Mouse (Mus musculus): ENCODE measurements at regions not wholly inside any gene's neighbourhood (a gene's known extent, or its start where the extent isn't known, plus 50 kb on each side); places are given as distances from the start of the nearest gene placed in this dataset.

GRCm38 (mm10) chr2:74363255-74363654 is 216.0 kb downstream of the Lnpk start:
- DNase-seq (ENCODE audit: extremely low spot score in 1 of 2, low spot score in 1 of 2): no peak

- peak; percentile 56 to 65 for DNase-seq (ENCODE audit: extremely low spot score in 1 of 2, low spot score in 1 of 2)
Measured at GRCm38 (mm10) chr2:74354591-74354990, 224.6 kb downstream of the Lnpk start.

- DNase-seq (ENCODE audit: extremely low spot score in 1 of 2, low spot score in 1 of 2): no peak
Measured at GRCm38 (mm10) chr2:74349809-74350208, 229.4 kb downstream of the Lnpk start.

- no peak for DNase-seq (ENCODE audit: extremely low spot score in 1 of 2, low spot score in 1 of 2)
Measured at GRCm38 (mm10) chr2:74306301-74306700, 272.9 kb downstream of the Lnpk start.

- DNase-seq (ENCODE audit: extremely low spot score in 1 of 2, low spot score in 1 of 2): no peak
Measured at GRCm38 (mm10) chr2:74300885-74301451, 278.3 kb downstream of the Lnpk start.

GRCm38 (mm10) chr2:74300366-74300791 is 278.9 kb downstream of the Lnpk start:
- peak; percentile 46 to 83 for DNase-seq (ENCODE audit: extremely low spot score in 1 of 2, low spot score in 1 of 2)

GRCm38 (mm10) chr2:74292641-74293040 is 286.6 kb downstream of the Lnpk start:
- no peak for DNase-seq (ENCODE audit: extremely low spot score in 1 of 2, low spot score in 1 of 2)

GRCm38 (mm10) chr2:74291416-74292396 is 287.5 kb downstream of the Lnpk start:
- DNase-seq (ENCODE audit: extremely low spot score in 1 of 2, low spot score in 1 of 2): peak in 1 of 2 experiments; percentile 17

- no peak for DNase-seq (ENCODE audit: extremely low spot score in 1 of 2, low spot score in 1 of 2)
Measured at GRCm38 (mm10) chr2:74285624-74286023, 293.6 kb downstream of the Lnpk start.

- no peak for DNase-seq (ENCODE audit: extremely low spot score in 1 of 2, low spot score in 1 of 2)
Measured at GRCm38 (mm10) chr2:74264963-74265362, 314.3 kb downstream of the Lnpk start.

GRCm38 (mm10) chr2:74257034-74257781 is 322.0 kb downstream of the Lnpk start:
- DNase-seq (ENCODE audit: extremely low spot score in 1 of 2, low spot score in 1 of 2): no peak

GRCm38 (mm10) chr2:74247521-74247920 is 331.7 kb downstream of the Lnpk start:
- DNase-seq (ENCODE audit: extremely low spot score in 1 of 2, low spot score in 1 of 2): peak in 1 of 2 experiments; percentile 30

GRCm38 (mm10) chr2:74246631-74247030 is 332.6 kb downstream of the Lnpk start:
- no peak for DNase-seq (ENCODE audit: extremely low spot score in 1 of 2, low spot score in 1 of 2)

GRCm38 (mm10) chr2:74244203-74244602 is 333.1 kb upstream of the Atp5g3 start:
- no peak for DNase-seq (ENCODE audit: extremely low spot score in 1 of 2, low spot score in 1 of 2)

- DNase-seq (ENCODE audit: extremely low spot score in 1 of 2, low spot score in 1 of 2): peak in 1 of 2 experiments; percentile 9
Measured at GRCm38 (mm10) chr2:74243801-74244200, 332.7 kb upstream of the Atp5g3 start.

- no peak for DNase-seq (ENCODE audit: extremely low spot score in 1 of 2, low spot score in 1 of 2)
Measured at GRCm38 (mm10) chr2:74239586-74239985, 328.5 kb upstream of the Atp5g3 start.

- DNase-seq (ENCODE audit: extremely low spot score in 1 of 2, low spot score in 1 of 2): no peak
Measured at GRCm38 (mm10) chr2:74217437-74217836, 306.3 kb upstream of the Atp5g3 start.

GRCm38 (mm10) chr2:74210210-74210609 is 299.1 kb upstream of the Atp5g3 start:
- DNase-seq (ENCODE audit: extremely low spot score in 1 of 2, low spot score in 1 of 2): no peak

- no peak for DNase-seq (ENCODE audit: extremely low spot score in 1 of 2, low spot score in 1 of 2)
Measured at GRCm38 (mm10) chr2:74209421-74209917, 298.3 kb upstream of the Atp5g3 start.

GRCm38 (mm10) chr2:74207440-74207839 is 296.3 kb upstream of the Atp5g3 start:
- DNase-seq (ENCODE audit: extremely low spot score in 1 of 2, low spot score in 1 of 2): no peak

- no peak for DNase-seq (ENCODE audit: extremely low spot score in 1 of 2, low spot score in 1 of 2)
Measured at GRCm38 (mm10) chr2:74202776-74203175, 291.6 kb upstream of the Atp5g3 start.
